Mouse (Mus musculus): ENCODE measurements around the gene Prox1. TPM values are rescaled to one million over a fixed set of nuclear protein-coding genes. Genes with fewer than 3 reads are reported as not detected.

Gene Prox1
- polyA plus RNA-seq, 1 experiment from 2014 or later: 8.5 TPM

Other genes with a start within 250 kb of the Prox1 start
- gene Smyd2, start 248.4 kb downstream of the Prox1 start, polyA plus RNA-seq (2014; fragmentation: Nextera tagmentation; extraction: Ambion mirVana): 52.5 and 54.7 TPM in 2 replicates